Mouse (Mus musculus) embryonic facial prominence, embryonic 11.5 days (tissue): Measurements from ENCODE around the gene Slc23a4. TPM values are rescaled to one million over a fixed set of nuclear protein-coding genes. Genes with fewer than 3 reads are reported as not detected.

Experiments
- ATAC-seq: fragments of 200-750 bp; cut with Nextera tagmentation; replicated peaks from 2 replicates; pipeline ENCODE4 v1.8.0; 2017; ENCODE audit warnings: low read depth; ENCODE audit not compliant: insufficient number of reproducible peaks, low FRiP score, low TSS enrichment
- DNase-seq: peaks from one replicate; pipeline ENCODE4 v3.0.0-alpha.2; 2015; ENCODE audit warnings: low spot score
- H3K27ac ChIP-seq: fragments of 300-500 bp; sonication (generic); replicated peaks from 2 replicates; pipeline ENCODE4 v1.5.1; 2014; ENCODE audit warnings: mild to moderate bottlenecking, low read depth, low read length, control low read depth
- H3K27me3 ChIP-seq: fragments of 300-500 bp; sonication (generic); 2 replicates; pipeline ENCODE4 v1.6.1; 2014; ENCODE audit warnings: mild to moderate bottlenecking, low read length, moderate library complexity, mixed read lengths; ENCODE audit not compliant: control insufficient read depth, insufficient read depth
- H3K36me3 ChIP-seq: fragments of 300-500 bp; sonication (generic); replicated peaks from 2 replicates; pipeline ENCODE4 v1.6.1; 2014; ENCODE audit warnings: low read depth, mild to moderate bottlenecking, low read length, moderate library complexity, mixed read lengths; ENCODE audit not compliant: control insufficient read depth, insufficient read depth
- H3K4me1 ChIP-seq: fragments of 300-500 bp; sonication (generic); 2 replicates; pipeline ENCODE4 v1.6.1; 2014; ENCODE audit warnings: low read length, mixed read lengths; ENCODE audit not compliant: control insufficient read depth, insufficient read depth
- H3K4me2 ChIP-seq: fragments of 300-500 bp; sonication (generic); 2 replicates; pipeline ENCODE4 v1.6.1; 2014; ENCODE audit warnings: low read depth, mild to moderate bottlenecking, control low read depth, low read length, moderate library complexity
- H3K4me3 ChIP-seq: fragments of 300-500 bp; sonication (generic); 2 replicates; pipeline ENCODE4 v1.5.1; 2014; ENCODE audit warnings: low read depth, low read length, control low read depth
- H3K9ac ChIP-seq: fragments of 300-500 bp; sonication (generic); replicated peaks from 2 replicates; pipeline ENCODE4 v1.6.1; 2014; ENCODE audit warnings: mild to moderate bottlenecking, control low read depth, low read length
- H3K9me3 ChIP-seq: fragments of 300-500 bp; sonication (generic); replicated peaks from 2 replicates; pipeline ENCODE4 v1.6.1; 2016; ENCODE audit warnings: mild to moderate bottlenecking, low read length, inconsistent platforms, mixed read lengths; ENCODE audit not compliant: control insufficient read depth
- WGBS: fragments of 180-500 bp; shearing (Covaris S2); extraction: QIAGEN DNeasy Blood & Tissue Kit; methylation state at CpG from one replicate; pipeline ENCODE4 v1.1.7; 2014; 5-methylcytosine and 5-hydroxymethylcytosine counted together
- polyA plus RNA-seq: library from polyadenylated mRNA; unstranded; fragments of >200 nt; fragmentation: Nextera tagmentation; extraction: Ambion mirVana; gene quantifications from 2 replicates; pipeline ENCODE4 v1.2.1, GENCODE M21; 2014

Slc23a4 gene
- polyA plus RNA-seq, 1 experiment from 2014 or later: not detected

DNA sequence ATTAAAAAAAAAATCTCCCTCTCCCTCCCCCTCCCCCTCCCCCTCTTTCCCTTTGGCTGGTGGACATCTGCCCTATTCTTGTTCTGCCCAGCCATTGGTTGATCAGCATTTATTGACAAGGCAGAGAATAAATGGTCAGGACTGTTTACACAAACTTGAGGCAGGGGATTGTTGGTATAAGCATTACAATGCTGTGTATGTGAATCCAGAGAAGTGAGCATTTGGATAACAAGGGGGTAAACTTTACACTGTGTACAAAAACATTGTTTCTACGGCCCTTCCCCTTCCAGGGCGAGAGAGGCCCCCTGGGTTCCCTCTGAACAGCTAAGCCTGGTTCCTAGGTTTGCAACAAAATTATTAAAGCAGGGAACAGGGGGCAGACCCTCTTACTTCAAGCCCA, 46.7 kb downstream of the Slc23a4 start:
- Histone ChIP-seq H3K36me3 (no peaks in the 10 kb centered on the region), H3K4me3 (no peak overlapping the region), H3K27me3 (no peaks in the 10 kb centered on the region), H3K27ac (no peak overlapping the region), H3K9me3 (no peaks in the 10 kb centered on the region), H3K4me1 (no peaks in the 10 kb centered on the region; the same call in 1 of the 2 replicates), H3K4me2 (no peak overlapping the region), H3K9ac (no peak overlapping the region)
- WGBS: 77% methylated on average over 2 of the region's 2 CpGs
- DNase-seq: no peak
- no peak for ATAC-seq

DNA sequence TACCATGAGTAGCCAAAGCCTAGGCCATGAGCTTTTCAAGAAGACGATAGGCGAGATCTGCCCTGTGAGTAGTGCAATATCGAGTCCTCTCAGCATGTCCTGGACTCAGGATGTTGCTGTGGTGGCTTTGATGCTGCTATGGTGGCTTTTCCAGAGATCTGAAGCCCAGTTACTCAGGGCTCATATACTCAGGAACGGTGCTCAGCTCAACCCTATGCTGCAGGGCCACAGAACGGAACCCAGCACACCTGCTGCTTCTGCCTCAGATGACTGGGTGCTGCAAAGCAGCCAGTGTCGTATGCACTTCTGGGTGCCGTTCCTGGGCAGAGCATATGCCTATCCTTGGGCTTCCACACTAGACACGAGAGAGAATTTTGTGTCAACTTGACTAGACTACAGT, 48.8 kb downstream of the Slc23a4 start:
- H3K9me3 ChIP-seq: no peaks in the 10 kb centered on the region
- no peak overlapping the region for H3K4me2 ChIP-seq
- no peaks in the 10 kb centered on the region for H3K27me3 ChIP-seq
- WGBS: 92% methylated on average over 8 of the region's 8 CpGs
- no peaks in the 10 kb centered on the region for H3K4me1 ChIP-seq
- DNase-seq: no peak
- no peak for ATAC-seq
- H3K4me3 ChIP-seq: no peak overlapping the region
- no peak overlapping the region for H3K27ac ChIP-seq
- H3K9ac ChIP-seq: no peak overlapping the region
- H3K36me3 ChIP-seq: no peaks in the 10 kb centered on the region

DNA sequence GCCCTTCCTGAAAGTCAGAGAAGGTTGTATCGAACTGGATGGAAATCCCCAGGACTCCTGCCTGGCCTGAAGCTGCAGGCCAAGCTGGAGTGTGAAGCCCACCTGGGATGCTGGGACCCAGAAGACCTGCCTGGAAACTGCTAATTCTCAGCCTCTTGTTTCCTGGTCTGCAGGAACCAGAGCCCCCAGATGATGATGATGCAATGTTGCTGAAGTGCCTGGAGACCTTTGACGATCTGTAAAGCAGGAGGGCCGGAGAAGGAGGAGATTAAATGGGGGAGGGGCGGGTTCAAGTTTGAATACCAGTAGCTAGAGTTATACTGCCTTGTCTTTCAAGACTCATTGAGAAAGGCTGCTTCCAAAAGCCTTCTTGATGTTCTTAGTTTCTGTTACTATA, 49.3 kb downstream of the Slc23a4 start:
- no peak overlapping the region for H3K4me2 ChIP-seq
- H3K9ac ChIP-seq: no peak overlapping the region
- no peak overlapping the region for H3K4me3 ChIP-seq
- no peaks in the 10 kb centered on the region for H3K36me3 ChIP-seq
- WGBS: 43% methylated on average over 4 of the region's 4 CpGs
- no peak for ATAC-seq
- H3K9me3 ChIP-seq: no peaks in the 10 kb centered on the region
- H3K27me3 ChIP-seq: no peaks in the 10 kb centered on the region
- no peaks in the 10 kb centered on the region for H3K4me1 ChIP-seq
- no peak for DNase-seq
- H3K27ac ChIP-seq: no peak overlapping the region

DNA sequence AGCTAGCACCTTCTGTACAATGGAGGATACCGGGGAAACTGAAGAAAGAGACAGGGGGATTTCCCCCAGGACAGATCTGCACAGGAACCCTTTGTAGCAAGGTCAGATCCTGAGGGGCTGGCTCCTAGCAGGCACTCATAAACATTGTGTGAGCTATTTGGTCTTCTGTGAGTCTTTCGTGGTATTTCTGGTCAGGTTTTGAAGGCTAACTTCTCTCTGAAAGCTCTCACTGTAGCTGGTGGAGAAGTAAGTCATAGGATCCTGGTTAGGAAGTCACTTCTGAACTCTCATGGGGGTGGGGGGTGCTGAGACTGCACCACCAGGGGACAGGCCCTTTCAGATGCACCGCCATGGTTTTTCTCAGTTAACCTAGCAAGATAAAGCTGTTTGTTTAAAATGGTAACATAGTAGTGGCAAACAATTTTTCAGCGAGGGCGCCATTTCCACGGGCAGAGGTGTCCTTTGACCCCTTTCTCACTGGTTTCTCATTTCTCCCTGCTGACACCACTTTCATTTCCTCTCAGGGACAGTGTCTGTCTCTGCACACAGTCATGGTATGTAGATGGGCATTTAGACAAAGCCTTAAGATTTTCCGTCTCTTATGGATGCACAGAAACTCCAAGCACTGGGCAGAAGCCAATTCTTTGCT, 49.8 kb downstream of the Slc23a4 start:
- Histone ChIP-seq H3K36me3 (no peaks in the 10 kb centered on the region), H3K4me1 (no peaks in the 10 kb centered on the region), H3K27me3 (no peaks in the 10 kb centered on the region), H3K4me3 (no peak overlapping the region), H3K9me3 (no peaks in the 10 kb centered on the region), H3K9ac (no peak overlapping the region), H3K4me2 (no peak overlapping the region), H3K27ac (no peak overlapping the region)
- DNase-seq: no peak
- WGBS: 65% methylated on average over 7 of the region's 7 CpGs
- ATAC-seq: no peak

DNA sequence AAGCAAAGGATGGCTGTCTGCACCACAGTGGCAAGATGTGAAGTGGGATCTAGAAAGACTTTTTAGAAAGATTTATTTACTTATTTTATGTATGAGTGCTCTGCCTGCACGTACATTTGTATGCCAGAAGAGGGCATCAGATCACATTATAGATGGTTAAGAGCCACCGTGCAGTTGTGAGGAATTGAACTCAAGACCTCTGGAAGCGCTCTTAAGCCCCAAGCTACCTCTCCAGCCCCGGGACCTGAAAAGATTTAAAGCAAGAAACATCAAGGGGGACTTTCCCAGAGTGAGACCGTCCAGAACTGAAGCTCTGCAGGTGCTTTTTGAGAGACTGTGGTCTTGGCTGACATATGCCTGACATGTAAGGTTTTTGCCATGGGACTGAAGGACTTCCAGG, 51.5 kb downstream of the Slc23a4 start:
- no peak for ATAC-seq
- Histone ChIP-seq H3K4me2 (no peak overlapping the region), H3K4me3 (no peak overlapping the region), H3K36me3 (no peaks in the 10 kb centered on the region), H3K27me3 (no peaks in the 10 kb centered on the region), H3K9me3 (no peaks in the 10 kb centered on the region), H3K27ac (no peak overlapping the region), H3K4me1 (no peaks in the 10 kb centered on the region), H3K9ac (no peak overlapping the region)
- no peak for DNase-seq
- WGBS: 69% methylated on average over 5 of the region's 5 CpGs

DNA sequence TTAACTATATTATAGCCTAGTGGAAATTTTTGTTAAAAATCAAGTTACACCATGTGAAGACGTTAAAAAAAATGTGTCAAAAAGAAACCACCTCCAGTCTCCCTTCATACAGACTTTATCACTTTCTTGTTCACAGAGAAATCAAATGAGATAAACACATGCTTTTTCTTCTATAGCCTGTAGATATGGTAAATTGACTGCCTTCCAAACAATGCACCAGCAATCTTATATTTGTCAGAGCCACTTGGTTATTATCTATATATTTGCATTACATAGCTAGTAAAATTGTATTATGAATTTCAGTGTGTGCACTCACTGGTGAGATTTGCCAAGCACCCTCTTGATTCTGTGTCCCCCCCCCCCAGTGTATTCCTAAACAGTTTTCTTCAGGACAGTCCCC, 55.6 kb downstream of the Slc23a4 start:
- ATAC-seq (no peak), DNase-seq (no peak)
- no peak overlapping the region for H3K4me3 ChIP-seq
- H3K9ac ChIP-seq: no peak overlapping the region
- H3K27me3 ChIP-seq: no peaks in the 10 kb centered on the region
- H3K27ac ChIP-seq: no peak overlapping the region
- 82% methylated on average over 1 of the region's 1 CpGs for WGBS
- H3K36me3 ChIP-seq: no peaks in the 10 kb centered on the region
- H3K4me2 ChIP-seq: no peak overlapping the region
- H3K4me1 ChIP-seq: no peaks in the 10 kb centered on the region
- H3K9me3 ChIP-seq: no peaks in the 10 kb centered on the region

DNA sequence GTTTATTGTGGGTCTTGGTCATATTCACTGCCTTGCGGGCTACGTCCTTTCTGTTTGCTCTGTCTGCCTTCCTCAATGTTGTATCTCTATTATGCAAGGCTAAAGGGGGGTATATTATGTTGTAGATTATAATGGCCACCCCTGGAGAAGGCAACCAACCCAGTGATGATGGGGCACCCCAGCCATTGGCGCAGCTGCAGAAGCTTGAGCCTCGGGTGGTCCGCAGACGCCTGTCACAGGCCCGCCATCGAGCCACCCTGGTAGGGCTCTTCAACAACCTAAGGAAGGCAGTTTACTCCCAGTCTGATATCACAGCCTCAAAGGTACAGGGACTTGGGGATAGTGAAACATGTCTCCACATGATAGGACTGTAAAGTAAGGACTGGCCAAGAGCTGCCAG, 60.6 kb downstream of the Slc23a4 start:
- Histone ChIP-seq H3K4me3 (no peak overlapping the region), H3K4me2 (no peak overlapping the region), H3K36me3 (no peaks in the 10 kb centered on the region), H3K27me3 (no peaks in the 10 kb centered on the region), H3K9me3 (no peaks in the 10 kb centered on the region), H3K9ac (no peak overlapping the region), H3K27ac (no peak overlapping the region), H3K4me1 (no peaks in the 10 kb centered on the region)
- ATAC-seq (no peak), DNase-seq (no peak)
- 96% methylated on average over 8 of the region's 8 CpGs for WGBS

DNA sequence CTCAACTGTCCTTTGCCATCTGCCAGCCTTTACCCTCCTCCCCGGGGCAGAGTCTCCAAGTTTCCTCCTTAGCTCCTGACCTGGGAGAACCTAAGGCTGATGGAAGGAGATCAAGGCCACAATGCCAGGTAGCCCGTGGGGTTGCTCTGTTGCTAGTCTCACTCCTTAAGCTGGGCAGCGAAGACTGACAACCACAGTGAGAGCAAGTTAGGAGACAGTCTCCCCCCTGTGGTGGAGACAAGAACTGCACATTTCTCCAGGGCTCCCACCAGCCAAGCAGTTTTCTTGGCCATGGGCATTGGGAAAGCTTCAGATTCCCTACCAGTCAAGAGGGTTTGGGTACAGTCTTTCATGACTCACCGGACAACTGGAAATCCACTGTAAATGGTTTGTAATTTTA, 61.0 kb downstream of the Slc23a4 start:
- 49% methylated on average over 4 of the region's 4 CpGs for WGBS
- H3K27ac ChIP-seq: no peak overlapping the region
- H3K36me3 ChIP-seq: no peaks in the 10 kb centered on the region
- H3K9ac ChIP-seq: no peak overlapping the region
- no peak for ATAC-seq
- DNase-seq: peak; percentile 83
- no peak overlapping the region for H3K4me3 ChIP-seq
- H3K4me1 ChIP-seq: no peaks in the 10 kb centered on the region
- H3K4me2 ChIP-seq: no peak overlapping the region
- no peaks in the 10 kb centered on the region for H3K9me3 ChIP-seq
- no peaks in the 10 kb centered on the region for H3K27me3 ChIP-seq
